Mouse (Mus musculus) forebrain, embryonic 12.5 days (tissue): ENCODE results near the gene Zfp62. TPM values are rescaled to one million over a fixed set of nuclear protein-coding genes. Genes with fewer than 3 reads are reported as not detected.

Source experiments
- polyA plus RNA-seq: library from polyadenylated mRNA; unstranded; fragments of >200 nt; fragmentation: Nextera tagmentation; extraction: Ambion mirVana; gene quantifications from 2 replicates; pipeline ENCODE4 v1.2.1, GENCODE M21; 2016

Gene Zfp62
- polyA plus RNA-seq, 1 experiment from 2014 or later: 63.3 TPM

Other genes with a start within 250 kb of the Zfp62 start
- not detected in 2 replicates for gene Olfr56, start 224.4 kb upstream of the Zfp62 start, polyA plus RNA-seq
- 0.23 TPM in 1 of 2 replicates, not detected in the other for gene 9930111J21Rik1, start 223.9 kb upstream of the Zfp62 start, polyA plus RNA-seq
- not detected in 2 replicates for gene Gm12185, start 211.1 kb upstream of the Zfp62 start, polyA plus RNA-seq
- not detected in 2 replicates for gene Tgtp1, start 209.1 kb upstream of the Zfp62 start, polyA plus RNA-seq
- 0.17 and 0.23 TPM in 2 replicates for gene 9930111J21Rik2, start 152.1 kb upstream of the Zfp62 start, polyA plus RNA-seq
- gene Tgtp2, start 139.1 kb upstream of the Zfp62 start, polyA plus RNA-seq: not detected in 2 replicates
- gene Ifi47, start 126.7 kb upstream of the Zfp62 start, polyA plus RNA-seq: 0.18 and 0.50 TPM in 2 replicates
- not detected in 2 replicates for gene Olfr1396, start 88.4 kb upstream of the Zfp62 start, polyA plus RNA-seq
- not detected in 2 replicates for gene Olfr1395, start 61.0 kb upstream of the Zfp62 start, polyA plus RNA-seq
- gene Olfr1394, start 48.9 kb upstream of the Zfp62 start, polyA plus RNA-seq: not detected in 2 replicates
- 0.17 TPM in 1 of 2 replicates, not detected in the other for gene Btnl9, start 16.1 kb upstream of the Zfp62 start, polyA plus RNA-seq
- 31.4 and 35.5 TPM in 2 replicates for gene Mgat1, start 40.9 kb downstream of the Zfp62 start, polyA plus RNA-seq
- 0.06 and 0.18 TPM in 2 replicates for gene Olfr1393, start 75.0 kb downstream of the Zfp62 start, polyA plus RNA-seq
- gene Olfr1392, start 82.0 kb downstream of the Zfp62 start, polyA plus RNA-seq: not detected in 2 replicates
- gene Olfr10, start 101.4 kb downstream of the Zfp62 start, polyA plus RNA-seq: not detected in 2 replicates
- not detected in 2 replicates for gene Olfr1391, start 119.5 kb downstream of the Zfp62 start, polyA plus RNA-seq
- not detected in 2 replicates for gene Olfr1390, start 131.9 kb downstream of the Zfp62 start, polyA plus RNA-seq
- not detected in 2 replicates for gene Olfr1389, start 219.8 kb downstream of the Zfp62 start, polyA plus RNA-seq
- 0.10 and 0.13 TPM in 2 replicates for gene Olfr1388, start 233.3 kb downstream of the Zfp62 start, polyA plus RNA-seq